Mouse (Mus musculus) stomach, embryonic 15.5 days (tissue): ENCODE measurements around the gene Zfp1. TPM values are rescaled to one million over a fixed set of nuclear protein-coding genes. Genes with fewer than 3 reads are reported as not detected.

Experiments
- ATAC-seq: fragments of 200-750 bp; cut with Nextera tagmentation; 2 replicates; pipeline ENCODE4 v1.8.0; 2017; ENCODE audit warnings: low read depth, moderate number of reproducible peaks, moderate TSS enrichment; ENCODE audit not compliant: insufficient read depth, low FRiP score
- H3K27ac ChIP-seq: fragments of 300-500 bp; sonication (generic); 2 replicates; pipeline ENCODE4 v1.5.1; 2015; ENCODE audit warnings: mild to moderate bottlenecking, inconsistent platforms
- H3K27me3 ChIP-seq: fragments of 300-500 bp; sonication (generic); replicated peaks from 2 replicates; pipeline ENCODE4 v1.6.1; 2015; ENCODE audit warnings: inconsistent platforms
- H3K36me3 ChIP-seq: fragments of 300-500 bp; sonication (generic); 2 replicates; pipeline ENCODE4 v1.6.1; 2015; ENCODE audit warnings: inconsistent platforms
- H3K4me1 ChIP-seq: fragments of 300-500 bp; sonication (generic); 2 replicates; pipeline ENCODE4 v1.6.1; 2015; ENCODE audit warnings: inconsistent platforms
- H3K4me2 ChIP-seq: fragments of 300-500 bp; sonication (generic); 2 replicates; pipeline ENCODE4 v1.6.1; 2015; ENCODE audit warnings: mild to moderate bottlenecking, inconsistent platforms
- H3K4me3 ChIP-seq: fragments of 300-500 bp; sonication (generic); replicated peaks from 2 replicates; pipeline ENCODE4 v1.5.1; 2015; ENCODE audit warnings: inconsistent platforms
- H3K9ac ChIP-seq: fragments of 300-500 bp; sonication (generic); 2 replicates; pipeline ENCODE4 v1.6.1; 2015; ENCODE audit warnings: inconsistent platforms
- H3K9me3 ChIP-seq: fragments of 300-500 bp; sonication (generic); 2 replicates; pipeline ENCODE4 v1.6.1; 2016; ENCODE audit warnings: inconsistent platforms
- WGBS: fragments of 180-500 bp; shearing (Covaris S2); methylation state at CpG from one replicate; pipeline ENCODE4 v1.1.7; 2015; 5-methylcytosine and 5-hydroxymethylcytosine counted together
- polyA plus RNA-seq: library from polyadenylated mRNA; unstranded; fragments of >200 nt; fragmentation: Nextera tagmentation; extraction: Ambion mirVana; gene quantifications from 2 replicates; pipeline ENCODE4 v1.2.1, GENCODE M21; 2015

The Zfp1 gene
- polyA plus RNA-seq, 1 experiment from 2014 or later: 19.8 TPM

DNA sequence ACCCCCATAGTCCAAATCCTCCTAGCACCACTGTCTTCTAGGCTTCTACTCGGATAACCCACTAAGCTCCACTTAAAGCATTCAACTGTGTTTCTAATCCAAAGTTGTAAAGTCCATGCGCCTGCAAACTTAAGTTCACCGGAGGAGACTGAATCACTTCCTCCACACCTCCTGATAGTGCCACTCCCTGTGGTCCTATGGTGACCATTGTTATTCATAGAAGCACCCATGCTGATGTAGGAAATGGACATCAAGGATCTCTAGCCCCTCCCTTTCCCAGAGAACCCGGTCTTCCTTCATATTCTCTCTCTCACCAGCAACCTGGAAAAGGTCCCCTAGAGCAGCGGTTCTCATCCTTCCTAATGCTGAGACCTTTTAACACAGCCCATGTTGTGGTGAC lies 30.0 kb upstream of the Zfp1 start:
- no peaks in the 10 kb centered on the region for H3K9me3 ChIP-seq
- H3K4me2 ChIP-seq: no peak overlapping the region
- H3K36me3 ChIP-seq: peaks cover 2% of the 10 kb centered on the region; the same call in 1 of the 2 replicates
- peak; percentile 54 for ATAC-seq
- no peak overlapping the region for H3K4me3 ChIP-seq
- H3K9ac ChIP-seq: no peak overlapping the region
- WGBS: 81% methylated on average over 5 of the region's 5 CpGs
- 0 out of 2 replicates have a peak, but pooled peaks cover 8% of the 10 kb centered on the region for H3K4me1 ChIP-seq
- no peaks in the 10 kb centered on the region for H3K27me3 ChIP-seq
- H3K27ac ChIP-seq: no peak overlapping the region

GRCm38 (mm10) chr8:111614786-111615701 lies 28.2 kb upstream of the Zfp1 start:
- H3K27me3 ChIP-seq: no peaks in the 10 kb centered on the region
- peak; percentile 68; the same call in 1 of the 2 replicates for ATAC-seq
- H3K4me3 ChIP-seq: no peak overlapping the region
- no peak overlapping the region for H3K9ac ChIP-seq
- 0 out of 2 replicates have a peak, but pooled peaks cover 8% of the 10 kb centered on the region for H3K4me1 ChIP-seq
- H3K36me3 ChIP-seq: peaks cover 10% of the 10 kb centered on the region
- 80% methylated on average over 6 of the region's 6 CpGs for WGBS
- 0 out of 2 replicates have a peak overlapping the region, but pooled peaks have one; percentile 40 for H3K27ac ChIP-seq
- H3K4me2 ChIP-seq: no peak overlapping the region
- no peaks in the 10 kb centered on the region for H3K9me3 ChIP-seq

DNA sequence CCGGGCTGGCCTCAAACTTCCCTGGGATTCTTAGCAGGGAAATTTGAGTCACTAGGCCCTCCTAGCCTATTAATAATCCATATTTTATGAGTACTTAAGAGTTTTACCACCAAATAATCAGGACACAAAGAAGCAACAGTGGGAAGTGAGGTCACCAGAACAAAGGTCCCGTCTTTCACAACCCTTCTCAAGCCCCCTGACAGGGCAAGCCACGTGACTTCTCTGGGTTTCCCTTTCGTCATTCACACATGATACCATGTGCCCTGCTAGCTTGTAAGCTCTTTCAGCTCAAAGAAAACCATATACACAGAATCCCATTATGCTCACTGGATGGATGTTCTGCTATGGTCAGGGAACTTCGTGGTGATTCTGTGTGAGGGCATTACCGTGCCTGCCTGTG lies 25.4 kb upstream of the Zfp1 start:
- Histone ChIP-seq H3K9ac (no peak overlapping the region), H3K4me3 (no peak overlapping the region), H3K4me2 (no peak overlapping the region), H3K27me3 (no peaks in the 10 kb centered on the region), H3K9me3 (no peaks in the 10 kb centered on the region), H3K36me3 (peaks cover 9% of the 10 kb centered on the region; the same call in 1 of the 2 replicates), H3K4me1 (0 out of 2 replicates have a peak, but pooled peaks cover 8% of the 10 kb centered on the region), H3K27ac (no peak overlapping the region)
- 80% methylated on average over 6 of the region's 6 CpGs for WGBS
- ATAC-seq: no peak

DNA sequence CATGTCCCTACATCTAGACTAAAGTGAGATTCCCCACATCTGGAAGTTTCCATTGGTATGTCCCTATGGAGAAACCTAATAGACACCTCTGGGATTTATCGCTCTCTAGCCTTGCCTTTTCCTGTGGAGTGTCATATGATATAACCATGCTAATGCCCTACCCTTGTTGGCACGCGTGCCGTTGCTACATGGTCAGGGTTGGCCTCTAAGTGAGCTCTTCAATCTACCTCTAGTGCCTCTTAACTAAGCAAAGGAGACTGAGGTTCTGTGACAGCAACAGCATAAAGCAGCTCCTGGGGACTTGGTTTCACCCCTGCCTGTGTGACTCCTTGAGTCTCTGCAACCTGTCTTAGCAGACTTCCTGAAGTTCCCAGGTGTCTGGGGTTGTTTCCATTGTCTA lies 24.9 kb upstream of the Zfp1 start:
- H3K9me3 ChIP-seq: no peaks in the 10 kb centered on the region
- ATAC-seq: no peak

DNA sequence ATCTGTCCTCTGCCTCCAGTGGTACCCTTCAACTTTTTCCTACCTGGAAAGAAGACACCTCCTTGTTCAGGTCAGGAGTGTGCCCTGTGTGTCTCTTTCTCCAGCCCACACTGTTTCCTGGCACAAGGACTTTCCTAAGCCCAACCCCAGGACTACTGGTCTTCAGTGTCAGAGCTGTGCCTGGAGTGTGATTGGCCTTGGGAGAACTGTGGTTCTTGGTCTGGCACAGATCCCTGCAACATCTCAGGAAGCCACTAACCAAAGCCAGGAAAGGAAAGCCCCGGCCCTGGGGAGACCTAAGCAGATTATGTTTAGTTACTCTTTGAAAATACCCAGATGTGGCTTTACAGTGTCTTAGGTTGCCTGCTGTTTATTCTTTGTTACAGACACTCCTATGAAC lies 23.3 kb upstream of the Zfp1 start:
- H3K36me3 ChIP-seq: peaks cover 9% of the 10 kb centered on the region; the same call in 1 of the 2 replicates
- H3K9me3 ChIP-seq: no peaks in the 10 kb centered on the region
- H3K27me3 ChIP-seq: no peaks in the 10 kb centered on the region
- H3K9ac ChIP-seq: no peak overlapping the region
- H3K4me2 ChIP-seq: no peak overlapping the region
- H3K4me3 ChIP-seq: no peak overlapping the region
- 0 out of 2 replicates have a peak, but pooled peaks cover 13% of the 10 kb centered on the region for H3K4me1 ChIP-seq
- 61% methylated on average over 1 of the region's 1 CpGs for WGBS
- no peak for ATAC-seq
- H3K27ac ChIP-seq: no peak overlapping the region

More for the DNA sequence above, 24.9 kb upstream of the Zfp1 start:
- WGBS: 95% methylated on average over 4 of the region's 4 CpGs
- H3K4me1 ChIP-seq: 0 out of 2 replicates have a peak, but pooled peaks cover 8% of the 10 kb centered on the region
- H3K4me2 ChIP-seq: no peak overlapping the region
- H3K27ac ChIP-seq: no peak overlapping the region
- no peak overlapping the region for H3K9ac ChIP-seq
- H3K27me3 ChIP-seq: no peaks in the 10 kb centered on the region
- no peak overlapping the region for H3K4me3 ChIP-seq
- H3K36me3 ChIP-seq: peaks cover 9% of the 10 kb centered on the region; the same call in 1 of the 2 replicates

- Histone ChIP-seq H3K9me3 (no peaks in the 10 kb centered on the region), H3K36me3 (peaks cover 9% of the 10 kb centered on the region; the same call in 1 of the 2 replicates), H3K4me1 (peaks cover 17% of the 10 kb centered on the region; the same call in 1 of the 2 replicates), H3K27ac (no peak overlapping the region), H3K4me3 (no peak overlapping the region), H3K9ac (no peak overlapping the region), H3K4me2 (no peak overlapping the region), H3K27me3 (no peaks in the 10 kb centered on the region)
- WGBS: 82% methylated on average over 3 of the region's 3 CpGs
- no peak for ATAC-seq
Observed at GRCm38 (mm10) chr8:111622104-111622503, 21.1 kb upstream of the Zfp1 start.

- no peak overlapping the region for H3K27ac ChIP-seq
- ATAC-seq: no peak
- 85% methylated on average over 10 of the region's 10 CpGs for WGBS
- no peak overlapping the region for H3K9ac ChIP-seq
- H3K27me3 ChIP-seq: no peaks in the 10 kb centered on the region
- H3K4me1 ChIP-seq: peaks cover 17% of the 10 kb centered on the region; the same call in 1 of the 2 replicates
- no peaks in the 10 kb centered on the region for H3K9me3 ChIP-seq
- H3K4me2 ChIP-seq: no peak overlapping the region
- H3K36me3 ChIP-seq: peaks cover 9% of the 10 kb centered on the region; the same call in 1 of the 2 replicates
- no peak overlapping the region for H3K4me3 ChIP-seq
Observed at GRCm38 (mm10) chr8:111622553-111622952, 20.6 kb upstream of the Zfp1 start.

DNA sequence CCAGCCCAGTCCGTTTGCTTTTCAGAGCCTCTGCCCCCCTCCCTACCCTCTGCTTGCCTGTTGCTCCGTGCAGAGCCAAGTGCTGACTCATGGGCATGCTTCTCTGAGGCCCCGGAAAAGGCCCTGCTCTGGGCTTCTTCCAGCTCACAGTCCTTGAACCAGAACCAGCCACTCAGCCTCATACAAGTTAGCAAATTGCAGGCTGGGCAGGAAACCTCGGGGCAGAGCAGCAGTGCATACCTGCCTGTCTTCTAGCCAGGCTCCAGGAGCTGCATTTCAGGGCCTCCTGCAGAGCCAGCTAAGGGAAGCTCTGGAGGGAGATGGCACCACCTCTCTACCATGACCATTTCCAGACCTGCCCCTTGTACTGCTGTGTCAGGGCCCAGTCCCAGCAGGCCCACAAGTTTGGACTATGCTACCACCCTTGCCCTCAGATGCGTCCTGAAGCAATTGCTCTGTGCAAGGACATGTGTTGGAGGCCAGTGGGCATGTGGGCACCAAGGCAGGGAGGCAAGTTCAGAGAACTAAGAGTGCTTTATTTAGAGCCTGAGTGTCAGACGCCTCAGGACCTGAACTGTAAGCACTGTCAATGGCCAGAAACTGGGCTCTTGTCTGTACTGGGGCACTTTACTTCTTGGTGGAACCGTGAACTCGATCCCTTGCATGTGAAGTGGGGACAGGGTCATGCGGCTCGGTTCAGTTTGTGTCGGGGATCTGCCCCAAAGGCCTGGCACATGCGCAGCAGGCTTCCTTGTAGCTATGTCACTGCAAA lies 18.9 kb upstream of the Zfp1 start:
- peak; percentile 33; the same call in 1 of the 2 replicates for ATAC-seq
- H3K4me2 ChIP-seq: no peak overlapping the region
- peaks cover 5% of the 10 kb centered on the region; the same call in 1 of the 2 replicates for H3K36me3 ChIP-seq
- WGBS: 69% methylated on average over 12 of the region's 12 CpGs
- no peak overlapping the region for H3K9ac ChIP-seq
- H3K9me3 ChIP-seq: no peaks in the 10 kb centered on the region
- H3K4me1 ChIP-seq: peaks cover 17% of the 10 kb centered on the region; the same call in 1 of the 2 replicates
- H3K27ac ChIP-seq: peak overlapping the region; percentile 35; the same call in 1 of the 2 replicates
- H3K4me3 ChIP-seq: no peak overlapping the region
- H3K27me3 ChIP-seq: no peaks in the 10 kb centered on the region

- no peak for ATAC-seq
- WGBS: 86% methylated on average over 10 of the region's 10 CpGs
- no peak overlapping the region for H3K4me3 ChIP-seq
Observed at GRCm38 (mm10) chr8:111624853-111625221, 18.4 kb upstream of the Zfp1 start.

GRCm38 (mm10) chr8:111625694-111626527 lies 17.3 kb upstream of the Zfp1 start:
- no peaks in the 10 kb centered on the region for H3K36me3 ChIP-seq
- H3K4me1 ChIP-seq: peaks cover 20% of the 10 kb centered on the region; the same call in 1 of the 2 replicates
- H3K4me3 ChIP-seq: no peak overlapping the region
- H3K27me3 ChIP-seq: no peaks in the 10 kb centered on the region
- no peak overlapping the region for H3K4me2 ChIP-seq
- no peak overlapping the region for H3K27ac ChIP-seq
- no peak for ATAC-seq
- H3K9me3 ChIP-seq: no peaks in the 10 kb centered on the region
- no peak overlapping the region for H3K9ac ChIP-seq
- 23% methylated on average over 6 of the region's 6 CpGs for WGBS

More at GRCm38 (mm10) chr8:111624853-111625221, 18.4 kb upstream of the Zfp1 start:
- Histone ChIP-seq H3K27me3 (no peaks in the 10 kb centered on the region), H3K4me1 (peaks cover 17% of the 10 kb centered on the region; the same call in 1 of the 2 replicates), H3K9me3 (no peaks in the 10 kb centered on the region), H3K27ac (no peak overlapping the region), H3K36me3 (peaks cover 2% of the 10 kb centered on the region; the same call in 1 of the 2 replicates), H3K4me2 (no peak overlapping the region), H3K9ac (no peak overlapping the region)

- Histone ChIP-seq H3K27ac (no peak overlapping the region), H3K36me3 (no peaks in the 10 kb centered on the region), H3K9me3 (no peaks in the 10 kb centered on the region), H3K4me1 (peaks cover 20% of the 10 kb centered on the region; the same call in 1 of the 2 replicates), H3K4me3 (no peak overlapping the region), H3K27me3 (no peaks in the 10 kb centered on the region), H3K4me2 (no peak overlapping the region), H3K9ac (no peak overlapping the region)
- no peak for ATAC-seq
- 67% methylated on average over 8 of the region's 8 CpGs for WGBS
Observed at GRCm38 (mm10) chr8:111626528-111626820, 16.7 kb upstream of the Zfp1 start.
